Mouse (Mus musculus) embryonic facial prominence, embryonic 13.5 days (tissue): ENCODE data around the gene Ptn. TPM values are rescaled to one million over a fixed set of nuclear protein-coding genes. Genes with fewer than 3 reads are reported as not detected.

ENCODE experiments used
- ATAC-seq: fragments of 200-750 bp; cut with Nextera tagmentation; 2 replicates; pipeline ENCODE4 v1.8.0; 2017; ENCODE audit warnings: low read depth; ENCODE audit not compliant: insufficient number of reproducible peaks, insufficient read depth, low FRiP score, low TSS enrichment
- H3K27ac ChIP-seq: fragments of 300-500 bp; sonication (generic); 2 replicates; pipeline ENCODE4 v1.5.1; 2015; ENCODE audit warnings: moderate library complexity, mild to moderate bottlenecking, inconsistent platforms
- H3K27me3 ChIP-seq: fragments of 300-500 bp; sonication (generic); 2 replicates; pipeline ENCODE4 v1.6.1; 2015; ENCODE audit warnings: mild to moderate bottlenecking, inconsistent platforms
- H3K36me3 ChIP-seq: fragments of 300-500 bp; sonication (generic); 2 replicates; pipeline ENCODE4 v1.6.1; 2015; ENCODE audit warnings: mild to moderate bottlenecking, inconsistent platforms
- H3K4me1 ChIP-seq: fragments of 300-500 bp; sonication (generic); 2 replicates; pipeline ENCODE4 v1.6.1; 2015; ENCODE audit warnings: inconsistent platforms
- H3K4me2 ChIP-seq: fragments of 300-500 bp; sonication (generic); 2 replicates; pipeline ENCODE4 v1.6.1; 2015; ENCODE audit warnings: moderate library complexity, mild to moderate bottlenecking, inconsistent platforms
- H3K4me3 ChIP-seq: fragments of 300-500 bp; sonication (generic); 2 replicates; pipeline ENCODE4 v1.5.1; 2015; ENCODE audit warnings: mild to moderate bottlenecking, inconsistent platforms
- H3K9ac ChIP-seq: fragments of 300-500 bp; sonication (generic); 2 replicates; pipeline ENCODE4 v1.6.1; 2015; ENCODE audit warnings: mild to moderate bottlenecking, inconsistent platforms
- H3K9me3 ChIP-seq: fragments of 300-500 bp; sonication (generic); 2 replicates; pipeline ENCODE4 v1.6.1; 2016; ENCODE audit warnings: inconsistent platforms
- WGBS: fragments of 180-500 bp; shearing (Covaris S2); methylation state at CpG from one replicate; pipeline ENCODE4 v1.1.7; 2015; ENCODE audit warnings: mixed read lengths; 5-methylcytosine and 5-hydroxymethylcytosine counted together
- polyA plus RNA-seq: library from polyadenylated mRNA; unstranded; fragments of >200 nt; fragmentation: Nextera tagmentation; extraction: Ambion mirVana; gene quantifications from 2 replicates; pipeline ENCODE4 v1.2.1, GENCODE M21; 2015

Ptn gene
- polyA plus RNA-seq: 731 and 758 TPM in 2 replicates

- peak; percentile 87 for ATAC-seq
Observed at GRCm38 (mm10) chr6:36809747-36810285, at the start of gene Ptn. TSS of gene Ptn (minus strand) at chr6:36810220.

GRCm38 (mm10) chr6:36858258-36859041, 48.4 kb upstream of the Ptn start:
- Histone ChIP-seq H3K27ac (0 out of 2 replicates have a peak overlapping the region, but pooled peaks have one; percentile 60), H3K4me3 (no peak overlapping the region), H3K4me1 (peaks cover 7% of the 10 kb centered on the region; the same call in 1 of the 2 replicates), H3K36me3 (no peaks in the 10 kb centered on the region), H3K9ac (no peak overlapping the region), H3K9me3 (no peaks in the 10 kb centered on the region), H3K4me2 (no peak overlapping the region), H3K27me3 (no peaks in the 10 kb centered on the region)
- WGBS: 58% methylated on average over 3 of the region's 3 CpGs
- ATAC-seq: no peak

More at GRCm38 (mm10) chr6:36809747-36810285, at the start of gene Ptn:
- peak within 1 kb of the TSS; percentile 85 for H3K9ac ChIP-seq
- H3K36me3 ChIP-seq: peaks cover 9% of the 10 kb centered on the region
- under 1% methylated on average over 15 of the region's 15 CpGs for WGBS
- H3K4me3 ChIP-seq: peak within 1 kb of the TSS; percentile 68
- H3K27me3 ChIP-seq: no peaks in the 10 kb centered on the region
- peak within 1 kb of the TSS; percentile 95 for H3K27ac ChIP-seq
- H3K4me2 ChIP-seq: peak within 1 kb of the TSS; percentile 69
- H3K9me3 ChIP-seq: no peaks in the 10 kb centered on the region
- H3K4me1 ChIP-seq: peaks cover 32% of the 10 kb centered on the region

- no peak for ATAC-seq
- peaks cover 7% of the 10 kb centered on the region; the same call in 1 of the 2 replicates for H3K4me1 ChIP-seq
- H3K9me3 ChIP-seq: no peaks in the 10 kb centered on the region
- H3K4me2 ChIP-seq: no peak overlapping the region
- no peaks in the 10 kb centered on the region for H3K27me3 ChIP-seq
- H3K4me3 ChIP-seq: no peak overlapping the region
- H3K27ac ChIP-seq: no peak overlapping the region
- 37% methylated on average over 6 of the region's 6 CpGs for WGBS
- no peaks in the 10 kb centered on the region for H3K36me3 ChIP-seq
- no peak overlapping the region for H3K9ac ChIP-seq
Observed at GRCm38 (mm10) chr6:36857627-36858257, 47.7 kb upstream of the Ptn start.

GRCm38 (mm10) chr6:36850422-36851129, 40.6 kb upstream of the Ptn start:
- no peak overlapping the region for H3K4me3 ChIP-seq
- no peak overlapping the region for H3K9ac ChIP-seq
- no peak for ATAC-seq
- 0 out of 2 replicates have a peak, but pooled peaks cover 14% of the 10 kb centered on the region for H3K4me1 ChIP-seq
- no peaks in the 10 kb centered on the region for H3K27me3 ChIP-seq
- 70% methylated on average over 7 of the region's 7 CpGs for WGBS
- no peaks in the 10 kb centered on the region for H3K36me3 ChIP-seq
- no peak overlapping the region for H3K4me2 ChIP-seq
- H3K27ac ChIP-seq: peak overlapping the region; percentile 60; the same call in 1 of the 2 replicates
- H3K9me3 ChIP-seq: no peaks in the 10 kb centered on the region

- H3K36me3 ChIP-seq: no peaks in the 10 kb centered on the region
- H3K27ac ChIP-seq: no peak overlapping the region
- no peak overlapping the region for H3K9ac ChIP-seq
- ATAC-seq: no peak
- 55% methylated on average over 1 of the region's 1 CpGs for WGBS
- no peak overlapping the region for H3K4me3 ChIP-seq
- H3K27me3 ChIP-seq: no peaks in the 10 kb centered on the region
- H3K9me3 ChIP-seq: no peaks in the 10 kb centered on the region
- H3K4me2 ChIP-seq: no peak overlapping the region
- H3K4me1 ChIP-seq: peaks cover 27% of the 10 kb centered on the region
Observed at GRCm38 (mm10) chr6:36845288-36845687, 35.3 kb upstream of the Ptn start.

- no peak for ATAC-seq
- Histone ChIP-seq H3K27me3 (no peaks in the 10 kb centered on the region), H3K9me3 (no peaks in the 10 kb centered on the region), H3K27ac (peak overlapping the region; percentile 57; the same call in 1 of the 2 replicates), H3K9ac (no peak overlapping the region), H3K4me2 (no peak overlapping the region), H3K4me3 (no peak overlapping the region), H3K36me3 (no peaks in the 10 kb centered on the region), H3K4me1 (peaks cover 22% of the 10 kb centered on the region)
- 70% methylated on average over 6 of the region's 6 CpGs for WGBS
Observed at GRCm38 (mm10) chr6:36844258-36844657, 34.2 kb upstream of the Ptn start.

- no peak for ATAC-seq
Observed at GRCm38 (mm10) chr6:36843031-36843488, 33.0 kb upstream of the Ptn start.

GRCm38 (mm10) chr6:36842101-36842922, 32.3 kb upstream of the Ptn start:
- no peaks in the 10 kb centered on the region for H3K36me3 ChIP-seq
- peaks cover 25% of the 10 kb centered on the region for H3K4me1 ChIP-seq
- H3K4me2 ChIP-seq: no peak overlapping the region
- H3K27me3 ChIP-seq: no peaks in the 10 kb centered on the region
- H3K4me3 ChIP-seq: no peak overlapping the region
- peak overlapping the region; percentile 79 for H3K27ac ChIP-seq
- ATAC-seq: no peak
- 41% methylated on average over 5 of the region's 5 CpGs for WGBS
- no peaks in the 10 kb centered on the region for H3K9me3 ChIP-seq
- no peak overlapping the region for H3K9ac ChIP-seq

More at GRCm38 (mm10) chr6:36843031-36843488, 33.0 kb upstream of the Ptn start:
- Histone ChIP-seq H3K36me3 (no peaks in the 10 kb centered on the region), H3K4me3 (no peak overlapping the region), H3K9ac (no peak overlapping the region), H3K27me3 (no peaks in the 10 kb centered on the region), H3K27ac (peak overlapping the region; percentile 79), H3K4me2 (no peak overlapping the region), H3K9me3 (no peaks in the 10 kb centered on the region), H3K4me1 (peaks cover 22% of the 10 kb centered on the region)
- 47% methylated on average over 3 of the region's 3 CpGs for WGBS

- H3K36me3 ChIP-seq: no peaks in the 10 kb centered on the region
- H3K27ac ChIP-seq: no peak overlapping the region
- no peak overlapping the region for H3K9ac ChIP-seq
- no peaks in the 10 kb centered on the region for H3K9me3 ChIP-seq
- no peak overlapping the region for H3K4me3 ChIP-seq
- no peaks in the 10 kb centered on the region for H3K27me3 ChIP-seq
- ATAC-seq: no peak
- H3K4me2 ChIP-seq: no peak overlapping the region
- peaks cover 25% of the 10 kb centered on the region for H3K4me1 ChIP-seq
- 13% methylated on average over 3 of the region's 3 CpGs for WGBS
Observed at GRCm38 (mm10) chr6:36841701-36842100, 31.7 kb upstream of the Ptn start.

GRCm38 (mm10) chr6:36841174-36841573, 31.2 kb upstream of the Ptn start:
- H3K27me3 ChIP-seq: no peaks in the 10 kb centered on the region
- no peak overlapping the region for H3K4me3 ChIP-seq
- peak overlapping the region; percentile 80 for H3K27ac ChIP-seq
- peaks cover 30% of the 10 kb centered on the region for H3K4me1 ChIP-seq
- H3K36me3 ChIP-seq: no peaks in the 10 kb centered on the region
- no peaks in the 10 kb centered on the region for H3K9me3 ChIP-seq
- no peak for ATAC-seq
- H3K9ac ChIP-seq: no peak overlapping the region
- no peak overlapping the region for H3K4me2 ChIP-seq
